Mouse (Mus musculus) CD4-positive, CD25-positive, alpha-beta regulatory T cell, adult 2 months (primary cell): ENCODE measurements around the gene Dclk1.

ENCODE experiments used
- DNase-seq: peaks from one replicate; pipeline ENCODE4 v3.0.0-alpha.2; 2012; ENCODE audit warnings: low read depth, low spot score

The Dclk1 gene

GRCm38 (mm10) chr3:55499298-55499697 lies 257.1 kb downstream of the Dclk1 start:
- DNase-seq: no peak

- DNase-seq: no peak
These were observed 268.0 kb downstream of the Dclk1 start for GRCm38 (mm10) chr3:55510198-55510597.

GRCm38 (mm10) chr3:55511658-55512057 lies 269.5 kb downstream of the Dclk1 start:
- DNase-seq: no peak

- no peak for DNase-seq
These were observed 273.8 kb downstream of the Dclk1 start for GRCm38 (mm10) chr3:55515966-55516365.

GRCm38 (mm10) chr3:55517454-55518014 lies 275.4 kb downstream of the Dclk1 start:
- DNase-seq: peak; percentile 8

- DNase-seq: peak; percentile 67
These were observed 278.3 kb downstream of the Dclk1 start for GRCm38 (mm10) chr3:55520240-55521180.

GRCm38 (mm10) chr3:55521776-55522175 lies 279.6 kb downstream of the Dclk1 start:
- DNase-seq: no peak

- no peak for DNase-seq
These were observed 281.1 kb downstream of the Dclk1 start for GRCm38 (mm10) chr3:55523224-55523623.

GRCm38 (mm10) chr3:55523735-55524477 lies 281.7 kb downstream of the Dclk1 start:
- no peak for DNase-seq

GRCm38 (mm10) chr3:55524491-55525195 lies 282.5 kb downstream of the Dclk1 start:
- no peak for DNase-seq

- no peak for DNase-seq
These were observed 284.3 kb downstream of the Dclk1 start for GRCm38 (mm10) chr3:55526470-55526869.

GRCm38 (mm10) chr3:55527566-55527965 lies 285.4 kb downstream of the Dclk1 start:
- DNase-seq: no peak

- DNase-seq: no peak
These were observed 285.8 kb downstream of the Dclk1 start for GRCm38 (mm10) chr3:55528012-55528411.

- no peak for DNase-seq
These were observed 287.2 kb downstream of the Dclk1 start for GRCm38 (mm10) chr3:55529414-55529813.

GRCm38 (mm10) chr3:55531204-55532044 lies 289.3 kb downstream of the Dclk1 start:
- no peak for DNase-seq

GRCm38 (mm10) chr3:55532175-55532973 lies 290.2 kb downstream of the Dclk1 start:
- DNase-seq: no peak

GRCm38 (mm10) chr3:55535591-55536200 lies 293.5 kb downstream of the Dclk1 start:
- DNase-seq: no peak

- DNase-seq: no peak
These were observed 294.7 kb downstream of the Dclk1 start for GRCm38 (mm10) chr3:55536901-55537300.

GRCm38 (mm10) chr3:55537714-55538113 lies 295.6 kb downstream of the Dclk1 start:
- no peak for DNase-seq
